Mouse (Mus musculus): Measurements from ENCODE around the gene Irs3.
A peak's percentile ranks its signal among the peaks of the same experiment; 100 is the strongest.

GRCm38 (mm10) chr5:137641054-137641453 is 4.5 kb downstream of the Irs3 start, which contains the start of gene Sap25:
- TF ChIP-seq CTCF (conservative IDR thresholded peaks at IDR 0.05; ENCODE audit: low read length) (peak; percentile 78), NANOG (IDR thresholded peaks at IDR 0.05; ENCODE audit: borderline replicate concordance, low read length) (no peak)

All from E14TG2a.4 (cell line).